Mouse (Mus musculus) lung, embryonic 15.5 days (tissue): ENCODE measurements around the gene Klhl8. TPM values are rescaled to one million over a fixed set of nuclear protein-coding genes. Genes with fewer than 3 reads are reported as not detected.
A peak's percentile ranks its signal among the peaks of the same experiment; 100 is the strongest.
"Not testable (repeated sequence)": the region's sequence is repeated elsewhere in the genome, so short reads cannot be mapped to it uniquely, and the experiment has no call there.

Source experiments
- ATAC-seq: fragments of 200-750 bp; cut with Nextera tagmentation; 2 replicates; pipeline ENCODE4 v1.8.0; 2017; ENCODE audit warnings: moderate number of reproducible peaks, borderline replicate concordance; ENCODE audit not compliant: low FRiP score, low TSS enrichment; ENCODE audit errors: extremely low read depth
- H3K27ac ChIP-seq: fragments of 300-500 bp; sonication (generic); 2 replicates; pipeline ENCODE4 v1.5.1; 2015; ENCODE audit warnings: moderate library complexity, mild to moderate bottlenecking, inconsistent platforms
- H3K27me3 ChIP-seq: fragments of 300-500 bp; sonication (generic); 2 replicates; pipeline ENCODE4 v1.6.1; 2015; ENCODE audit warnings: inconsistent platforms
- H3K36me3 ChIP-seq: fragments of 300-500 bp; sonication (generic); 2 replicates; pipeline ENCODE4 v1.6.1; 2015; ENCODE audit warnings: inconsistent platforms
- H3K4me1 ChIP-seq: fragments of 300-500 bp; sonication (generic); 2 replicates; pipeline ENCODE4 v1.6.1; 2015; ENCODE audit warnings: inconsistent platforms
- H3K4me2 ChIP-seq: fragments of 300-500 bp; sonication (generic); 2 replicates; pipeline ENCODE4 v1.6.1; 2015; ENCODE audit warnings: inconsistent platforms, mild to moderate bottlenecking, moderate library complexity
- H3K4me3 ChIP-seq: fragments of 300-500 bp; sonication (generic); 2 replicates; pipeline ENCODE4 v1.5.1; 2015; ENCODE audit warnings: mild to moderate bottlenecking, inconsistent platforms
- H3K9ac ChIP-seq: fragments of 300-500 bp; sonication (generic); 2 replicates; pipeline ENCODE4 v1.6.1; 2015; ENCODE audit warnings: inconsistent platforms
- H3K9me3 ChIP-seq: fragments of 300-500 bp; sonication (generic); 2 replicates; pipeline ENCODE4 v1.6.1; 2016; ENCODE audit warnings: inconsistent platforms
- WGBS: fragments of 180-500 bp; shearing (Covaris S2); methylation state at CpG from one replicate; pipeline ENCODE4 v1.1.7; 2015; 5-methylcytosine and 5-hydroxymethylcytosine counted together
- polyA plus RNA-seq: library from polyadenylated mRNA; unstranded; fragments of >200 nt; fragmentation: Nextera tagmentation; extraction: Ambion mirVana; gene quantifications from 2 replicates; pipeline ENCODE4 v1.2.1, GENCODE M21; 2015

The Klhl8 gene
- 10.2 and 10.8 TPM in 2 replicates for polyA plus RNA-seq

DNA sequence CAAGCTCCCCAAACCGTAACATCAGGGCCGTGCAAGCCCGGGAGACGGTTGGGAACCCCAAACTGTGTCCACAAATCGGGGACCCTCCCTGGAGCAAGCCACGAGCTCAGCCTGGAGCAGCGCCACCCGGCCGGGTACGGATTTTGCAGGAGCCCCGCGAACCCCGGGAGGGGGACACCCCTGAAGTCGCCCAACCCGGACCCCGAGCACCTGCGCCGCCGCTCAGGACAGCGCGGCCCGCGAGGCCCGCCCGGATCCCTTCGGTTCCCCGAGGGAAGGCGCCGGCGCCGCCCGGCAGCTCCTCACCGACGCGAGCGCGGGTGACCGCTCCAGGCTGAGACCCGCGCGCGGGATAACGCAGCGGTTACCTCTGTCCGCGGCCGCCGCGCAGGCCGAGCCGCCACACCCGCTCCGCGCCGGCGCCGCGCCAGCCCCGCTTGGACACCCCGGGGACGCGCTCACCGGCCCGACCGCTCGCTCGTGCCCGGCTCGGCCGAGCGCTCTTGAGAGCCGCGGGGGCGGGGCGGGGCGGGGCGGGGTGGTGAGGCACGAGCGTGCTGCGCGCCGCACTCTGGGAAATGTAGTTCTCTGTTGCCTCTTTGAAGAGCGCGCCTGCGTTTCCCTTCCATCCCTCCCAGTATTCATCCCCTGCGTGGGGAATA lies at the start of gene Klhl8:
TSS of gene Klhl8 (minus strand) at position 512 of the 662 bp plus-strand sequence.
- WGBS, result under 1% methylated on average over 73 of the region's 86 CpGs

DNA sequence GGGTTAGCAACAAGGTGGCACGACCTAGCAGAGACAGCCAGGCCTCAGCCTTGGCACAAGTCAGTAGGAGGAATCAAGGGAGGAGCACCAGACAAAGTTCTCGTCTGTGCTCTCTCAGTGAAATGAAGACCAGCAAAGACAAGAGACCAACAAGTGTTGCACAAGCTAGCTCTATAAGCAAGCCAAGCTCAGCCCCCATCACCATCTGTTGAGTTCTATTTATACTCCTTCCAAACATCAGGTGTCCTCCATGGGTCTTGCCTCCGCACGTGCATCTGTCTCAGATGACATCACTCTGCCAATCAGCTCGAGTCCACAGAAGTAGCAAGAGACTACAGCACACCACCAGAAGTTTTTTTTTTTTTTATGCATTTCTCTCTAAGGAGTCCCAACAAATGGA lies 43.6 kb upstream of the Klhl8 start:
- WGBS, result 68% methylated on average over 5 of the region's 5 CpGs
- H3K4me2 ChIP-seq, result no peak overlapping the region
- no peak overlapping the region for H3K4me3 ChIP-seq
- H3K27ac ChIP-seq, result no peak overlapping the region
- no peaks in the 10 kb centered on the region for H3K4me1 ChIP-seq
- no peak overlapping the region for H3K9ac ChIP-seq
- no peaks in the 10 kb centered on the region for H3K9me3 ChIP-seq
- no peak for ATAC-seq
- no peaks in the 10 kb centered on the region for H3K27me3 ChIP-seq
- H3K36me3 ChIP-seq, result no peaks in the 10 kb centered on the region

More for the DNA sequence above, at the start of gene Klhl8:
- no peaks in the 10 kb centered on the region for H3K9me3 ChIP-seq
- H3K9ac ChIP-seq, result peak within 1 kb of the TSS; percentile 73
- peak; percentile 95 for ATAC-seq
- H3K4me3 ChIP-seq, result peak within 1 kb of the TSS; percentile 70
- H3K27ac ChIP-seq, result peak within 1 kb of the TSS; percentile 34; the same call in 1 of the 2 replicates
- H3K36me3 ChIP-seq, result no peaks in the 10 kb centered on the region
- peaks cover 11% of the 10 kb centered on the region for H3K4me1 ChIP-seq
- H3K27me3 ChIP-seq, result peaks cover 11% of the 10 kb centered on the region; the same call in 1 of the 2 replicates
- peak within 1 kb of the TSS; percentile 92 for H3K4me2 ChIP-seq

DNA sequence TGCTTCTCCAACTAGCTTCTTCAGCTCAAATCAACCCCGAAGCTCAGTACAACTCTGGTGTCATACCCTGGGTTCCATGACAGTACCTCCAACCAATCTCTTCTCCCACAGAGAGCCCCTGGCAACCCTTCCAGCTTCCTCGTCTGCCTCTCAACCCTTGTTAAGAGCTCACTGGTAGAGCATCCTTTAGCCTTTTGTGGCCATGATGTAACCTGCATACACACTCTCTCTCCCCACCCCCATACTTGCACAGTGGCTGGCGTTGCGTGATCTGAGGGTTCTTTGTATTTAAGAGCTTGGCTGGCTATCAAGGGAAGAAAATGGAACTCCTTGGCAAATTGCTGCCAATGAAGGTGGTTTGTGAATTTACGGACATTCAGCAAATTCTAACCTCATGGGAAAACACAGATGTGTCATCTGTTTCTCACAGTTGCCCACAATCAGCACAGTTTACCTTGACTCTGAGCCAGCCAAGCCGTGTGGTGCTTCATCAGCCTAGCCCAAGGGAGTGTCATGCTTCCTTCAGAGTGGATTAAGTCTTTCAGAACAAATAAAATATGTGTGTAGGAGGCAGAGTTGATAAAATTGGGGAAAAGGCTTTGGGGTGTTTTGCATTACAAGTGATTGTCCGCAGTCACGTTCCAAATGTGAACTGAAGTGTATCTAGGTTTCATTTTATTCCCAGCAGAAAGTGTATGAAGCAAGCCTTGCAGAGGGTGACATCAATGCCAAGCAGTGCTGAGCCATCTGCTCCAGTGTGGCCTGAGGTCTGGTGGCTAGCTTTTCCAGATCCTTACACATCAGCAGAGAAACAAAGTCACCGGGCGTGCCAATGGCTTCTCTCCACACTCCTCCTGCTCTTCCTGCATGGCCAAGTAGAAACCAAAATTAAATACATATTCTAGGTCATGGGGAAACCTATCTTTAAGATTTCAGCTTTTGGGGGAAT lies 42.4 kb upstream of the Klhl8 start:
- no peaks in the 10 kb centered on the region for H3K9me3 ChIP-seq
- no peak overlapping the region for H3K9ac ChIP-seq
- no peaks in the 10 kb centered on the region for H3K36me3 ChIP-seq
- H3K4me1 ChIP-seq, result no peaks in the 10 kb centered on the region
- no peak overlapping the region for H3K4me2 ChIP-seq
- WGBS, result 68% methylated on average over 10 of the region's 10 CpGs
- no peaks in the 10 kb centered on the region for H3K27me3 ChIP-seq
- H3K27ac ChIP-seq, result no peak overlapping the region
- ATAC-seq, result no peak
- no peak overlapping the region for H3K4me3 ChIP-seq

DNA sequence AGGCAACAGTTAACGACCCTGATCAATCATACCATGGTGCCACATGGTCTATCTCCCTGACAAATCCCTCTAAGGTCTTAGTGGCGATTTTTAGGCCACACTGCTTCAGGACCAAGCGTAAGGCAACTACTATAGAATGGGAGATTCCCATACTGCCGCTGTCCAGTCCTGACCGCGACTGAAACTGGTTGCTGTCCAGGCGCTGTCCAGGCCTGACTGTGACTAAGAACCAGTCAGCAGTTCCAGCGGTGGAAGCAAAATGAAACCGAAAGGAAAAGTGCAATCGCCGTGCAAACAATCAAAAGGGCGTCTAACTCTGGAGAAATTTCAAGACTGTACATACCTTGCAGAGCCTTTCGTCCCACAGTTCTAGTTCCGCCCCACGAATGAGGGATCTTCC lies 39.1 kb upstream of the Klhl8 start:
- H3K36me3 ChIP-seq, H3K9ac ChIP-seq, H3K9me3 ChIP-seq, H3K4me1 ChIP-seq, ATAC-seq, H3K27ac ChIP-seq, H3K4me2 ChIP-seq, H3K4me3 ChIP-seq, H3K27me3 ChIP-seq: not testable (repeated sequence)
- WGBS, result 91% methylated on average over 15 of the region's 15 CpGs

- no peak overlapping the region for H3K4me3 ChIP-seq
- ATAC-seq, result no peak
- H3K4me2 ChIP-seq, result no peak overlapping the region
- 50% methylated on average over 6 of the region's 6 CpGs for whole genome bisulfite sequencing
- no peaks in the 10 kb centered on the region for H3K36me3 ChIP-seq
- no peak overlapping the region for H3K27ac ChIP-seq
- H3K9ac ChIP-seq, result no peak overlapping the region
- peaks cover 4% of the 10 kb centered on the region; the same call in 1 of the 2 replicates for H3K27me3 ChIP-seq
- peaks cover 10% of the 10 kb centered on the region for H3K4me1 ChIP-seq
- H3K9me3 ChIP-seq, result no peaks in the 10 kb centered on the region
These were observed 32.1 kb upstream of the Klhl8 start for GRCm38 (mm10) chr5:103943183-103943582.

- H3K9me3 ChIP-seq, result no peaks in the 10 kb centered on the region
- no peak overlapping the region for H3K4me2 ChIP-seq
- no peak overlapping the region for H3K4me3 ChIP-seq
- 60% methylated on average over 1 of the region's 1 CpGs for WGBS
- H3K4me1 ChIP-seq, result peaks cover 13% of the 10 kb centered on the region
- H3K36me3 ChIP-seq, result no peaks in the 10 kb centered on the region
- H3K27ac ChIP-seq, result no peak overlapping the region
- H3K9ac ChIP-seq, result no peak overlapping the region
- ATAC-seq, result no peak
- H3K27me3 ChIP-seq, result peaks cover 4% of the 10 kb centered on the region; the same call in 1 of the 2 replicates
These were observed 28.8 kb upstream of the Klhl8 start for GRCm38 (mm10) chr5:103939856-103940255.

DNA sequence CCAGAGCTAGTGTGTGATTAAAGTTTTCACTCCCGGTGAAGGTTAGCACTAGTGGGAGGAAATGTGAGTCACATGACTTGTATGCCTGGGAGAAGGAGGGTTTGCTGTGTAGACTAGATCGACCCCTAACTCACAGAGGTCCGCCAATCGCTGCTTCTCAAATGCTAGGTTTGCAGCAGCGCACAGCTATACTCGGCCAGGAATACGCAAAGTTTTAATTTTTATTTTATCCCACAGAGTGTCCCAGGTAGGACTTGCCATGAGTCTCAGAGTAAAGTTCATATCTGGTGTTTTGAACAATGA lies 28.2 kb upstream of the Klhl8 start:
- H3K9me3 ChIP-seq, result no peaks in the 10 kb centered on the region
- H3K4me2 ChIP-seq, result no peak overlapping the region
- no peak overlapping the region for H3K27ac ChIP-seq
- H3K4me3 ChIP-seq, result no peak overlapping the region
- peaks cover 4% of the 10 kb centered on the region; the same call in 1 of the 2 replicates for H3K27me3 ChIP-seq
- H3K4me1 ChIP-seq, result peaks cover 13% of the 10 kb centered on the region
- WGBS, result 52% methylated on average over 7 of the region's 7 CpGs
- no peak for ATAC-seq
- no peaks in the 10 kb centered on the region for H3K36me3 ChIP-seq
- H3K9ac ChIP-seq, result no peak overlapping the region

- H3K27me3 ChIP-seq, result peaks cover 4% of the 10 kb centered on the region; the same call in 1 of the 2 replicates
- no peaks in the 10 kb centered on the region for H3K9me3 ChIP-seq
- no peak overlapping the region for H3K9ac ChIP-seq
- no peak for ATAC-seq
- peaks cover 13% of the 10 kb centered on the region for H3K4me1 ChIP-seq
- 40% methylated on average over 11 of the region's 11 CpGs for WGBS
- H3K27ac ChIP-seq, result no peak overlapping the region
- H3K36me3 ChIP-seq, result no peaks in the 10 kb centered on the region
- no peak overlapping the region for H3K4me2 ChIP-seq
- H3K4me3 ChIP-seq, result no peak overlapping the region
These were observed 27.7 kb upstream of the Klhl8 start for GRCm38 (mm10) chr5:103938547-103939349.

DNA sequence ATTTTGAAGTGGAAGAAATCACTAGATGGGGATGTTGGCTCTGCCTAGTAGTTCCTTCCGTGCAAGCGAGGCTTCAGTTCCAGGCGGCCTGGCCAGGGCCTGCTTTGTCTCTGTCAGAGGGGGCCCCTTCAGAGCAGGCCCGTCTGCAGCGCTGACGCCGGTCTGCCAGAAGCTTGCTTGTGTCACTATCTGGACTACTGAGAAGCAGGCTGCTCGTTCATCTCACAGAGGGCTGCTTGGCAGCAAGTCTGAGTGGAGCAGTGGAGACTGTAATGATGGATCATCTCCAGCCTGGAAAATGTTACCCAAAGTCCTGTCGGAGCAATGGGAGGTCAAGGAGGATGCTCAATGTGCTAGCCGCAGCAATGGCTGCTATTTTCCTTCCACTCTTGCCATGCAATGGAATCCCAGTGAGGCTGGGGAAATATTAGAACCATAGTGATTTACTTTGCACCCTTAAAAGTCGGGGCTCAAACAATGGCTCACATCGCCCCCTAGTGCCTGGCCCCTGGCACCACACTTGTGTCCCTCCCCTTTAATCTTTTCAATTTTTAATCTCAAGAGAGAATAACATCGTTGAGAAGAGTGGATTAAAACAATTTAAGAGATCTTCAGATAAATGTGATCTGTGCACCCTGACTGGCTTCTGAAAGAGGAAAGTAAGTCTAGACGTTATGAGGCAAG lies 26.0 kb upstream of the Klhl8 start:
- Histone ChIP-seq H3K9ac (no peak overlapping the region), H3K4me2 (no peak overlapping the region), H3K27me3 (peaks cover 4% of the 10 kb centered on the region; the same call in 1 of the 2 replicates), H3K36me3 (no peaks in the 10 kb centered on the region), H3K4me1 (peaks cover 13% of the 10 kb centered on the region), H3K27ac (no peak overlapping the region), H3K9me3 (no peaks in the 10 kb centered on the region), H3K4me3 (no peak overlapping the region)
- 19% methylated on average over 14 of the region's 14 CpGs for WGBS
- ATAC-seq, result peak; percentile 86

- H3K4me3 ChIP-seq, H3K9ac ChIP-seq, H3K4me2 ChIP-seq, ATAC-seq, H3K36me3 ChIP-seq, H3K27ac ChIP-seq, H3K9me3 ChIP-seq, H3K27me3 ChIP-seq: not testable (repeated sequence)
- H3K4me1 ChIP-seq, result peaks cover 13% of the 10 kb centered on the region
These were observed 20.9 kb upstream of the Klhl8 start for GRCm38 (mm10) chr5:103931924-103932323.

GRCm38 (mm10) chr5:103930511-103930910 lies 19.5 kb upstream of the Klhl8 start:
- Histone ChIP-seq H3K4me3 (no peak overlapping the region), H3K9me3 (no peaks in the 10 kb centered on the region), H3K4me2 (no peak overlapping the region), H3K4me1 (peaks cover 12% of the 10 kb centered on the region), H3K27me3 (no peaks in the 10 kb centered on the region), H3K36me3 (no peaks in the 10 kb centered on the region), H3K9ac (no peak overlapping the region), H3K27ac (no peak overlapping the region)
- ATAC-seq, result no peak
- WGBS, result 83% methylated on average over 5 of the region's 5 CpGs
